Mouse (Mus musculus) forebrain, embryonic 12.5 days (tissue): ENCODE measurements around the gene Fsd2. TPM values are rescaled to one million over a fixed set of nuclear protein-coding genes. Genes with fewer than 3 reads are reported as not detected.

Experiments used
- ATAC-seq: fragments of 200-750 bp; cut with Nextera tagmentation; 2 replicates; pipeline ENCODE4 v1.8.0; 2017; ENCODE audit warnings: moderate TSS enrichment; ENCODE audit not compliant: low FRiP score
- H3K27ac ChIP-seq: fragments of 300-500 bp; sonication (generic); 2 replicates; pipeline ENCODE4 v1.5.1; 2016; ENCODE audit warnings: mild to moderate bottlenecking
- H3K27me3 ChIP-seq: fragments of 300-500 bp; sonication (generic); 2 replicates; pipeline ENCODE4 v1.6.1; 2016; ENCODE audit warnings: mild to moderate bottlenecking
- H3K36me3 ChIP-seq: fragments of 300-500 bp; sonication (generic); replicated peaks from 2 replicates; pipeline ENCODE4 v1.6.1; 2016; ENCODE audit warnings: mild to moderate bottlenecking
- H3K4me1 ChIP-seq: fragments of 300-500 bp; sonication (generic); 2 replicates; pipeline ENCODE4 v1.6.1; 2016
- H3K4me2 ChIP-seq: fragments of 300-500 bp; sonication (generic); 2 replicates; pipeline ENCODE4 v1.6.1; 2016; ENCODE audit warnings: mild to moderate bottlenecking, moderate library complexity
- H3K4me3 ChIP-seq: fragments of 300-500 bp; sonication (generic); replicated peaks from 2 replicates; pipeline ENCODE4 v1.5.1; 2016; ENCODE audit warnings: mild to moderate bottlenecking
- H3K9ac ChIP-seq: fragments of 300-500 bp; sonication (generic); 2 replicates; pipeline ENCODE4 v1.6.1; 2016; ENCODE audit warnings: mild to moderate bottlenecking
- H3K9me3 ChIP-seq: fragments of 300-500 bp; sonication (generic); 2 replicates; pipeline ENCODE4 v1.6.1; 2016
- WGBS: fragments of 180-500 bp; shearing (Covaris S2); methylation state at CpG from one replicate; pipeline ENCODE4 v1.1.7; 2016; 5-methylcytosine and 5-hydroxymethylcytosine counted together
- polyA plus RNA-seq: library from polyadenylated mRNA; unstranded; fragments of >200 nt; fragmentation: Nextera tagmentation; extraction: Ambion mirVana; gene quantifications from 2 replicates; pipeline ENCODE4 v1.2.1, GENCODE M21; 2016

The Fsd2 gene
- polyA plus RNA-seq, result 0.27 and 0.31 TPM in 2 replicates

DNA sequence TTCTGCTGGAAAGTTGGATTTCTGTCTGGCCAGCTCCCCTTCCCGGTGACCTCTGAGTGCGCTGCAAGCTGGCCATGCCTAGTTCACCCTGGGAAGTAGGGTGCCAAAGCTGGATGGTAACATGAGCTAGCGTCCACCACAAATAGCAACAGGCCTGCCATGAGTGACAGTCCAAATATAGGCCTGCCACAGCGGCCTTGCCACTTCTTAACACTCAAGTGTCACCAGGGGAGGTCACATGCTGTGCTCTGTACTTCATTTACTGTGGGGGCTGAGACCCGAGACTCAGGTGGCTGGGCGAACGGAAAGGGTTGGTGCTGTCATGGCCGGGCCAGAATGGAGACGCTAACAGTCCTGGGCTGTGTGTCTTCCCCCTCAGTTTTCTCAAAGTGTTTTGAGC is at the start of gene Fsd2:
Gene Fsd2 (minus strand): TSS at position 53 of the 400 bp plus-strand sequence.
- no peaks in the 10 kb centered on the region for H3K36me3 ChIP-seq
- 78% methylated on average over 9 of the region's 9 CpGs for WGBS
- no peak within 1 kb of the TSS for H3K4me3 ChIP-seq
- ATAC-seq, result no peak
- H3K27me3 ChIP-seq, result no peaks in the 10 kb centered on the region
- H3K4me1 ChIP-seq, result peaks cover under 1% of the 10 kb centered on the region; the same call in 1 of the 2 replicates
- no peak within 1 kb of the TSS for H3K4me2 ChIP-seq
- H3K9ac ChIP-seq, result no peak within 1 kb of the TSS
- H3K27ac ChIP-seq, result peak within 1 kb of the TSS; percentile 59; the same call in 1 of the 2 replicates
- no peaks in the 10 kb centered on the region for H3K9me3 ChIP-seq

DNA sequence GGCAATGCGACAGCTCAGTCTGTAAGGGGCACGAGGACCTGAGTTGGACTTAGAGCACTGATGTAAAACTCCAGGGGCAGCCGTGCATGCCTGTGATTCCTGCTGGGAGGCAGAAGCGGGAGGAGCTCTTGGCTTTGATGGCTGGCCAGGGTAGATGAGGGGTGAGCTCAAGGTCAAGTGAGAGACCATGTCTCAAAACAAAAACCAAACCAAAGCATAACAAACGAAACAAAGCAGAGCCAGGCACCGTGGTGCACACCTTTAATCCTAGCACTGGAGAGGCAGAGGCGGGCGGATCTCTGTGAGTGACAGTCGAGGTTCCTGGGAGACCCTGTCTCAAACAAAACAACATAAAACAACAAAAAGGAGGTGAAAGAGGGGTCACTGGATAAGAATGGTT is 48.3 kb upstream of the Fsd2 start:
- Histone ChIP-seq H3K27me3 (no peaks in the 10 kb centered on the region), H3K27ac (no peak overlapping the region), H3K4me3 (no peak overlapping the region), H3K4me1 (no peaks in the 10 kb centered on the region), H3K36me3 (peaks cover 3% of the 10 kb centered on the region; the same call in 1 of the 2 replicates), H3K9me3 (no peaks in the 10 kb centered on the region), H3K9ac (no peak overlapping the region), H3K4me2 (no peak overlapping the region)
- no peak for ATAC-seq
- WGBS, result 82% methylated on average over 9 of the region's 9 CpGs

DNA sequence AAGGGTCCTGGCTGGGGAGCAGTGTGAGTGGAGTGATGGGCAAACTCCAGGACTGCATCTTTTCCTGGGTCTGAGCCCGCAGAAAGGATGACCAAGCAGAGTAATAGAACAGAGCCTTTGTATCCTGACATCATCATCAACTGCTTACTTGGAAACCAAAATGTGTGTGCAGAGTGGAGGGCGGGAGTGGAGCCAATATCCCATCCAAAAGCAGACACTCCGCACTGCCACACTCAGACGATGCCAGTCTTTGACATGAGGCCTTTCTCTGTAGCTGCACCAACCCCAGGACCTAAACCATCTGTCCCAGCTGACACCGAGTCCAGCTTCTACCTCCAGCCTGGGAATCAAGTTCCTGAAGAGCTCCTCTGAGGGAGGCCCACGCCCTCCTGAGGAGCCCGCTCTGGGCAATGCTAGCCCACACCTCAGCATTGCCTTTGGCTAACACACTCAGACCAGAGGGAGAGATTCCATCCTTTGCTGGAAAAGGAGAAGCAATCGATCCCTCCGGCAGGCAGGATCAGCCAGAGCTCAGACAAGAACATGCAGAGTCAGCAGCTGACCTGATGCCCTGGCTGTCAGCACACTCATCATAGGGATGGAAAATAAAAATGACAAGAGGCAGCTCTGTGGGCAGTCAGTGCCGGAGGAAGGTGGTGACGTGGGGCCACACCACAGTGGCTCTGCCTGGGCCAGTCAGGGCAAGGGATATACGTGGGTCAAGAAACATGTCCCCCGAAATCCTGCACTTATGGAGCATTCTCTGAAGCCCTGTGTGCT is 46.3 kb upstream of the Fsd2 start:
- H3K4me1 ChIP-seq, result no peaks in the 10 kb centered on the region
- H3K9me3 ChIP-seq, result no peaks in the 10 kb centered on the region
- no peak overlapping the region for H3K27ac ChIP-seq
- H3K4me2 ChIP-seq, result no peak overlapping the region
- no peak overlapping the region for H3K4me3 ChIP-seq
- H3K36me3 ChIP-seq, result peaks cover 3% of the 10 kb centered on the region; the same call in 1 of the 2 replicates
- WGBS, result 92% methylated on average over 13 of the region's 13 CpGs
- H3K27me3 ChIP-seq, result no peaks in the 10 kb centered on the region
- ATAC-seq, result no peak
- H3K9ac ChIP-seq, result no peak overlapping the region

DNA sequence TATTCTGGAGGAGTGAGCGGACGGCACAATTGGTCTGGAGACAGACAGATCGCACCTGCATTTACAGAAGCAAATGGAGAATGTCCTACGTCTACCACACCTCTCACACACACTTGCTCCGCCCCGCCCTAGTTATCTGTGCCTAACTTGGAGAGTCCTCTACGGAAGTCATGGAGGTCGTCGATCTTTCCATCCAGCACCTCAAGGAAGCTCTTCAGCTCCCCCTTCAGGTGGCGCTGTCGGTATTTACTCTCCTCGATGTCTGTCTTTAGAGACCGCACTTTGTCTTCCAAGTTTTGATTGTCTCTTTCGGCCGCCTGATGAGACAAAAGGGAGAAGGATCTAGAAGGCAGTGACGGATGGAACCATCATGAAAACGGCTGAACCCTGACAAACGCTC is 43.4 kb upstream of the Fsd2 start:
- Histone ChIP-seq H3K9ac (no peak overlapping the region), H3K27ac (no peak overlapping the region), H3K36me3 (peaks cover 3% of the 10 kb centered on the region; the same call in 1 of the 2 replicates), H3K4me1 (no peaks in the 10 kb centered on the region), H3K4me2 (no peak overlapping the region), H3K27me3 (no peaks in the 10 kb centered on the region), H3K4me3 (no peak overlapping the region), H3K9me3 (no peaks in the 10 kb centered on the region)
- no peak for ATAC-seq
- 61% methylated on average over 18 of the region's 18 CpGs for WGBS

DNA sequence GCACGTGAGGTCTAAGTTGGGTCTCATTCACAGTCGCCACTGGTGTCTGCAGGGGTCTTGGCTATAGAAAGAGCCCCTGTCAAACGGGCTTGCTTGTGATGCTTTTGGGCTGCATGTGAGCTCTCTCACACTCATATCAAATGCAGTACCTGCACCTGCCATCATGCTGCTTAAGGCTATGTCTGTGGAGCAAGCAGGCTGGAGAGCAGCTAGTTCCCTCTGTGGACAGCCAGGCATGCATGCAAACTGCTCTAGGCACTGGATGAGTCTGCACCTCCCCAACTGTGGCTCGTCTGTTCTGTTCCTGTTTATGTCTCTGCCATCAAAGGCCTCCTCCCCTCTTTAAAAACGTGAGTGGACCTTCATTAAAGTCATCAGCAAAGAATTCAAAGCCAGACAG is 39.7 kb upstream of the Fsd2 start:
- Histone ChIP-seq H3K36me3 (no peaks in the 10 kb centered on the region; the same call in 1 of the 2 replicates), H3K4me2 (no peak overlapping the region), H3K4me3 (no peak overlapping the region), H3K27ac (no peak overlapping the region), H3K9me3 (no peaks in the 10 kb centered on the region), H3K9ac (no peak overlapping the region), H3K27me3 (no peaks in the 10 kb centered on the region), H3K4me1 (no peaks in the 10 kb centered on the region)
- 59% methylated on average over 5 of the region's 5 CpGs for WGBS
- ATAC-seq, result no peak

DNA sequence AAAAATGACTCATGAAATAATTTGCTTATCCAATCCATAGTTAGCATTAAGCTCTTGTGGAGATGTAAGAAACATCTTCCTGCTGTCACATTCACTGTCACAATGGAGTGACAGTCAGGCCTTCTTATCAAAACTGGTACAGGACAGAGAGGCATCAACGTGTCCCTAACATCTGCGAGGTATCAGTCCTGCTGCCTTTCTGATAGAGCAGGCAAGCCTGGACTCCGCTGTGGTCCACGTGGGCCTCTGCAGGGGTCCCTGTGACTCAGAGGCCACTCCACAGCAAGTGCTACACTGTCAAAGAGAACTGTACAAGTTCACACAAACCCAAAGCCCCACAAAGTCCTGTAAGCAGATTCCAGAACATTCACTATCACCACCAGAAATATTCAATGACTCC is 38.7 kb upstream of the Fsd2 start:
- H3K36me3 ChIP-seq, result no peaks in the 10 kb centered on the region; the same call in 1 of the 2 replicates
- WGBS, result 70% methylated on average over 4 of the region's 4 CpGs
- H3K4me2 ChIP-seq, result no peak overlapping the region
- H3K9ac ChIP-seq, result no peak overlapping the region
- no peaks in the 10 kb centered on the region for H3K9me3 ChIP-seq
- no peaks in the 10 kb centered on the region for H3K27me3 ChIP-seq
- no peak overlapping the region for H3K27ac ChIP-seq
- no peak for ATAC-seq
- no peaks in the 10 kb centered on the region for H3K4me1 ChIP-seq
- no peak overlapping the region for H3K4me3 ChIP-seq

DNA sequence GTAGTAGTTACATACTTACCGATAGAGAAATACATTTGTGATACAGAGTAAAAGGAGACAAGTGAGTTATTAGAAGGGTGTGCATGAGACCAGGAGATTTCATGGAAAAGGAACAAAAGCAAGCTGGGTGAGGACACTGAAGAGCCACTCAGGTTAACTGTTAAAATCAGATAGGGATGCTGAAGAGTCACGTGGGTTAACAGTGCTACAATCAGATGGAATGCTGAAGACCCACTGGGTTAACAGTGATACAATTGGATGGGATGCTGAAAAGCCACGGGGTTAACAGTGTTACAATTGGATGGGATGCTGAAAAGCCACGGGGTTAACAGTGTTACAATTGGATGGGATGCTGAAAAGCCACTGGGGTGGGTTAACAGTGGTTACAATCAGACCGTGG is 38.2 kb upstream of the Fsd2 start:
- H3K4me1 ChIP-seq, result no peaks in the 10 kb centered on the region
- H3K27me3 ChIP-seq, result no peaks in the 10 kb centered on the region
- no peak for ATAC-seq
- no peak overlapping the region for H3K9ac ChIP-seq
- WGBS, result 81% methylated on average over 5 of the region's 5 CpGs
- H3K4me2 ChIP-seq, result no peak overlapping the region
- no peaks in the 10 kb centered on the region for H3K9me3 ChIP-seq
- no peaks in the 10 kb centered on the region for H3K36me3 ChIP-seq
- H3K27ac ChIP-seq, result no peak overlapping the region
- H3K4me3 ChIP-seq, result no peak overlapping the region

DNA sequence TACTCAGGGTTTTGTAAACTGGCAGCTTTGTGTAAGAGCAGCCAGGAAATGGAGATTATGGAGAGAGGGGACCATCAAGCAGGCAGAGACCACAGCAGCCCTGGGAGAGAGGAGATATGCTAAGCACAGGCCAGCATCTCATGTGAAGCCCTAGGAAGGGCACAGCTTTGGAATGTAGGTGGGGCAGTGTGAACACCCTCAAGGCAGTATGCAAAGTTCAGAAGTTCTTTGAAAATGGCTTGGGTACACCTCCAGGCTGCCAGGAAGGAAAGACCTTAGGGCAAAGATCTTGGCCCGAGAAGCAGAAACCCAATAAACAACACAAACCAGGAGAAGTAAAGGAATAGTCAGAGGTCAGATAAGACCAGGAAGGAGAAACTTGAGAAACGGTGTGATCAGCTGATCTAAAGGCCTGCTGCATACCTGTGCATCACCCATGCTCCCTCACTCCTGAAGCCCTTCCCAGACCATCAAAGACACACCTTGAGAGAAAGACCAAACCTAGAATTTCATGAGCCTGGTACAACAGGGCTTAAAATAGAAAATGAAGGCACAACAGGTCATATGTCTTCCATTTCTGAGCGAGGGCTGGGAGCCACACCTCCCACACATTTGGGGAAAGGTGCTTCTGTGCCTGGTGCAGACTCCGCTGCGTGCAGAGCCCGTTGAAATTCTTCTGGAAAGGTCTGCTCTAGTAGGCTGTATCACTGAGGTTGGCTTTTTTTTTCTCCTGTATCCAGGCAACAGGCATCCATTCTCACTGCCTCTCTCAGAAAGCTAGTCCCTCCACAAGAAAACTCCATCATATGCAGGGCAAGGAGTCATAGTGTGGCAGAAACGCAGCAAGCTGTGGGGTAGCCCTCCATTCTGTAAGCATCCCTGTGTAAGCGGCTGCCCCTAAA is 32.9 kb upstream of the Fsd2 start:
- H3K27ac ChIP-seq, result no peak overlapping the region
- H3K9ac ChIP-seq, result no peak overlapping the region
- 81% methylated on average over 8 of the region's 8 CpGs for WGBS
- no peaks in the 10 kb centered on the region for H3K4me1 ChIP-seq
- H3K36me3 ChIP-seq, result peaks cover 38% of the 10 kb centered on the region
- no peak for ATAC-seq
- no peak overlapping the region for H3K4me2 ChIP-seq
- no peaks in the 10 kb centered on the region for H3K9me3 ChIP-seq
- no peak overlapping the region for H3K4me3 ChIP-seq
- H3K27me3 ChIP-seq, result no peaks in the 10 kb centered on the region

DNA sequence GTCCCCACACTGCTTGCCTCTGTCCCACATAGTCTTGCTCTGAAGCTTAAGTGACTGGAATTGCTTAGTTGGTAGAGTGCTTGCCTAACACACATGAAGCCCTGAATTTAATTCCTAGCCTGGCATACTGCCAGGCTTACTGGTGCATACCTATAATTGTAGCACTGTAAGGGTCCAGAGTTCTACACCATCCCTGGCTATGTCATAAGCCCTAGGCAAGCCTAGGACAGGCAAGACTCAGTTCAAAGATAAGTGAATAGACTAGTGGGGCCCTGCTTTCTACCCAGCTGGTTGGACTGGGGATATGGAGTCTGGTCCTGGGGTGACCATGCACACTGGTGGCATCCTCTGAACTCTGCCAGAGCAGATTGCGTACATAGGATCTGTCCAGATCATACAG is 30.9 kb upstream of the Fsd2 start:
- no peak for ATAC-seq
- H3K4me2 ChIP-seq, result no peak overlapping the region
- 93% methylated on average over 1 of the region's 1 CpGs for WGBS

DNA sequence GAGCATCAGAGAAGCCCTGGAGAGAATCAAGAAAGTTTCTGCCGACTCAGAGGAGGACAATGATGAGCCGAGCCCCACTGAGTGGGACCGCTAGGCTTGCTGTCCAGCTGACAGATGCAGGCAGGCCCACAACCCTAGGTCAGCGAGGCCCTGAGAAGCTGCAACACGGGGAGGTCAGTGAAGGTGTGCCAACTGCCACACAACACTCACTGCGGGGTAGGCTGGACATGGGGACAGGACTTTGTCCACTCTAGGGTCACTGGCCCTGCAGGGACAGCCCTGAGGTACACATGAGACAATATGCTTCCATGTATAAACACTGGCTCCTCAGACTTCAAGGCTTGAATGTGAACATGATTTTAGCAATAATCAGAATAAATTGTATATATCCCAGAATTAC is 29.3 kb upstream of the Fsd2 start:
- 87% methylated on average over 6 of the region's 6 CpGs for WGBS
- H3K4me2 ChIP-seq, result no peak overlapping the region
- H3K9ac ChIP-seq, result no peak overlapping the region
- no peak overlapping the region for H3K27ac ChIP-seq
- no peaks in the 10 kb centered on the region for H3K4me1 ChIP-seq
- H3K4me3 ChIP-seq, result no peak overlapping the region
- peaks cover 72% of the 10 kb centered on the region for H3K36me3 ChIP-seq
- ATAC-seq, result no peak
- H3K9me3 ChIP-seq, result no peaks in the 10 kb centered on the region
- H3K27me3 ChIP-seq, result no peaks in the 10 kb centered on the region

More for the DNA sequence above, 30.9 kb upstream of the Fsd2 start:
- peaks cover 57% of the 10 kb centered on the region for H3K36me3 ChIP-seq
- H3K27ac ChIP-seq, result no peak overlapping the region
- no peak overlapping the region for H3K4me3 ChIP-seq
- H3K9me3 ChIP-seq, result no peaks in the 10 kb centered on the region
- H3K9ac ChIP-seq, result no peak overlapping the region
- H3K27me3 ChIP-seq, result no peaks in the 10 kb centered on the region
- H3K4me1 ChIP-seq, result no peaks in the 10 kb centered on the region

DNA sequence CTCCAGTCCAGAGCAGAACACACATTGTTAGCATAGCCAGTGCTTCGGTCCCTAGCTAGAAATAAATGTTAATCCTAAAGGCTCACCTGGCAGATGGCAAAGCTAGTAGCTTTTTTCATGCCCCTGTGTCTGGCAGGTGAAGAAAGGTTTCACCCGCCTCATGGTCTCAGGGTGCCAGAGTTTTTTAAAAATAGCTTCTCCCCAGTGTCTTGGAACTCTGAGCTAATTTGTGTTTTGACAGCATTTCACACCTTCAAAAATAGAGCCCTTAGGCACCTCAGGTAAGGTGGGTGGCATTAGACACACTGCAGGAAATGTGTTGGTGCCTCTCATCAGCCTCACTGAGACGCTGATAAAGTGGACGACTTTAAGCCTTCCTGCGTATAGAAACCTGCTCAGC is 28.3 kb upstream of the Fsd2 start:
- Histone ChIP-seq H3K9me3 (no peaks in the 10 kb centered on the region), H3K9ac (no peak overlapping the region), H3K27ac (no peak overlapping the region), H3K4me3 (no peak overlapping the region), H3K36me3 (peaks cover 74% of the 10 kb centered on the region), H3K27me3 (no peaks in the 10 kb centered on the region), H3K4me1 (no peaks in the 10 kb centered on the region), H3K4me2 (no peak overlapping the region)
- ATAC-seq, result no peak
- WGBS, result 90% methylated on average over 5 of the region's 5 CpGs

DNA sequence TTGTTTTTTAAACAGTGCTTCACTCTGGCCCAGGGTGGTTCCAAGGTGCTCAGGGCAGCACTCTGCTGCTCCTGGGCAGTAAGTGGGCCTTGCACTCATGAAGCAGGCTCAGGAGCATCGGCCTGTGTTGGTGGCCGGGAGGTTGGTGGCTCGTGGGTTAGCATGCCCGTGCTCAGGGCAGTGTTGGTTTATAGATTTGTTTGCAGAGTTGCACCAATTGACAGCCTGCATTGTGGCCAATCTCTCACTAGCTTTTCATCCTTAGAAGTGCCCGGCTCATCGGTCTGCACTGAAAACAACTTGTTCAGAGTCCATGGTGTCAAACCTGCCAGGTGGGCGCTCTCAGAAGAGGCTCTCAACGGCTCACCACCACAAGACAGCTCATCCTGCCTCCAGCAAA is 26.6 kb upstream of the Fsd2 start:
- WGBS, result 91% methylated on average over 8 of the region's 8 CpGs
- Histone ChIP-seq H3K36me3 (peaks cover 68% of the 10 kb centered on the region), H3K27ac (no peak overlapping the region), H3K4me2 (no peak overlapping the region), H3K9me3 (no peaks in the 10 kb centered on the region), H3K4me1 (no peaks in the 10 kb centered on the region), H3K27me3 (no peaks in the 10 kb centered on the region), H3K9ac (no peak overlapping the region), H3K4me3 (no peak overlapping the region)
- ATAC-seq, result no peak
